In the genomic region with DNA sequence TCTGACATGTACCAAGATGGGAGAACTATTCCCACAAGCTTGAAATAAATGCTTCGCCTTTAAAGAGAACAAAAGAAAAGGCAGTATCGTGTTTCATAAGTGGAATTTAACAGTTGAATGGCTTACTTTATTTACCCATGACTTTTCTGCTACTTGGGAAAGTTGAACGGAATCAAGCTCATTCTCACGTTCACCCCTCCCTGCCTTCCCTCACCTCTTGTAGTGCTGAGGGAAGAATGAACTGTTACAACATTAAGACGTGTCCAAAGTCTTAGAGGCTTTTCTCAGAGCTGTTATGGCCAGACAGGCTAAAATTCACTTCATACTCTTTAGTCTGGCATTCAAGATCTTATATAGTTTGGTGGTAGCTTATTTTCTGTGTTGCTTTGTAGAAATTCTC, we compare ENCODE assay signal across 23 mouse cellular contexts.
"Had no signal": no experiment of that assay in that cellular context is flagged by ENCODE, and none has a peak within 500 bp of the region (broad histone marks: within the 10 kb centered on the region; RNA-seq: fewer than 3 reads in every experiment).

No protein-coding gene starts in this region.

- H3K4me2 ChIP-seq: kidney, embryonic 15.5 days; limb, embryonic 12.5 days; liver, embryonic 12.5 days; liver, embryonic 15.5 days; midbrain, embryonic 12.5 days; midbrain, embryonic 15.5 days; neural tube, embryonic 12.5 days; neural tube, embryonic 15.5 days had no signal

- H3K27ac ChIP-seq: kidney, embryonic 15.5 days; left cerebral cortex, adult 2 months; limb, embryonic 12.5 days; liver, embryonic 12.5 days; liver, embryonic 15.5 days; macrophage; midbrain, embryonic 12.5 days; midbrain, embryonic 15.5 days; neural tube, embryonic 12.5 days; neural tube, embryonic 15.5 days; stomach, postnatal 0 days had no signal

- H3K9me3 ChIP-seq: kidney, embryonic 15.5 days; limb, embryonic 12.5 days; liver, embryonic 12.5 days; liver, embryonic 15.5 days; midbrain, embryonic 12.5 days; midbrain, embryonic 15.5 days; neural tube, embryonic 12.5 days; neural tube, embryonic 15.5 days had no signal

- H3K27me3 ChIP-seq: kidney, embryonic 15.5 days; limb, embryonic 12.5 days; liver, embryonic 12.5 days; liver, embryonic 15.5 days; midbrain, embryonic 12.5 days; midbrain, embryonic 15.5 days; neural tube, embryonic 12.5 days; neural tube, embryonic 15.5 days had no signal

- H3K4me1 ChIP-seq: kidney, embryonic 15.5 days; liver, embryonic 12.5 days; liver, embryonic 15.5 days; midbrain, embryonic 12.5 days; midbrain, embryonic 15.5 days; neural tube, embryonic 12.5 days; neural tube, embryonic 15.5 days had no signal

- H3K4me3 ChIP-seq: kidney, embryonic 15.5 days; left cerebral cortex, adult 2 months; limb, embryonic 12.5 days; liver, embryonic 12.5 days; liver, embryonic 15.5 days; midbrain, embryonic 12.5 days; midbrain, embryonic 15.5 days; neural tube, embryonic 12.5 days; neural tube, embryonic 15.5 days had no signal

- ATAC-seq: liver, embryonic 12.5 days; midbrain, embryonic 15.5 days had no signal

- DNase-seq: kidney, adult 11 months; kidney, adult 8-10 months; kidney, postnatal 10 days; kidney, postnatal 36 days; layer of hippocampus, postnatal 36 days; liver; right cerebral cortex, adult 18-20 months; right cerebral cortex, postnatal 14 days; right cerebral cortex, postnatal 4 days; thymus, adult 2 months; thymus, postnatal 14 days; thymus, postnatal 4 days had no signal

- H3K36me3 ChIP-seq: kidney, embryonic 15.5 days; limb, embryonic 12.5 days; liver, embryonic 12.5 days; liver, embryonic 15.5 days; midbrain, embryonic 12.5 days; midbrain, embryonic 15.5 days; neural tube, embryonic 12.5 days; neural tube, embryonic 15.5 days had no signal

- H3K9ac ChIP-seq: kidney, embryonic 15.5 days; limb, embryonic 12.5 days; liver, embryonic 12.5 days; liver, embryonic 15.5 days; midbrain, embryonic 12.5 days; midbrain, embryonic 15.5 days; neural tube, embryonic 12.5 days; neural tube, embryonic 15.5 days had no signal
